Mouse (Mus musculus): Measurements from ENCODE around the gene Rgs10.

- no peak for TF ChIP-seq POLR2A (IDR thresholded peaks at IDR 0.05; ENCODE audit: low read depth, low read length)
- no peak for TF ChIP-seq CTCF (conservative IDR thresholded peaks at IDR 0.05; ENCODE audit: insufficient read depth, insufficient read length, low read depth, low read length)
Observed at GRCm38 (mm10) chr7:128439251-128439650, 20.7 kb upstream of the Rgs10 start.
